Mouse (Mus musculus) hindbrain, embryonic 16.5 days (tissue): ENCODE measurements around the gene Adgra1. TPM values are rescaled to one million over a fixed set of nuclear protein-coding genes. Genes with fewer than 3 reads are reported as not detected.

ENCODE experiments used
- ATAC-seq: fragments of 200-750 bp; cut with Nextera tagmentation; 2 replicates; pipeline ENCODE4 v1.8.0; 2017; ENCODE audit warnings: moderate TSS enrichment, moderate library complexity
- H3K27ac ChIP-seq: fragments of 300-500 bp; sonication (generic); 2 replicates; pipeline ENCODE4 v1.5.1; 2014; ENCODE audit warnings: low read depth, mild to moderate bottlenecking, control low read depth, low read length, moderate library complexity
- H3K27me3 ChIP-seq: fragments of 300-500 bp; sonication (generic); replicated peaks from 2 replicates; pipeline ENCODE4 v1.6.1; 2014; ENCODE audit warnings: low read length; ENCODE audit not compliant: control insufficient read depth, insufficient read depth
- H3K36me3 ChIP-seq: fragments of 300-500 bp; sonication (generic); 2 replicates; pipeline ENCODE4 v1.6.1; 2014; ENCODE audit warnings: mild to moderate bottlenecking, low read length, moderate library complexity, mixed read lengths; ENCODE audit not compliant: control insufficient read depth, insufficient read depth
- H3K4me1 ChIP-seq: fragments of 300-500 bp; sonication (generic); 2 replicates; pipeline ENCODE4 v1.6.1; 2014; ENCODE audit warnings: low read depth, low read length; ENCODE audit not compliant: control insufficient read depth, insufficient read depth
- H3K4me2 ChIP-seq: fragments of 300-500 bp; sonication (generic); 2 replicates; pipeline ENCODE4 v1.6.1; 2014; ENCODE audit warnings: mild to moderate bottlenecking, low read length, control low read depth, moderate library complexity
- H3K4me3 ChIP-seq: fragments of 300-500 bp; sonication (generic); 2 replicates; pipeline ENCODE4 v1.5.1; 2014; ENCODE audit warnings: mild to moderate bottlenecking, low read length, control low read depth, moderate library complexity
- H3K9ac ChIP-seq: fragments of 300-500 bp; sonication (generic); 2 replicates; pipeline ENCODE4 v1.6.1; 2014; ENCODE audit warnings: low read depth, mild to moderate bottlenecking, control low read depth, low read length, moderate library complexity
- H3K9me3 ChIP-seq: fragments of 300-500 bp; sonication (generic); 2 replicates; pipeline ENCODE4 v1.6.1; 2014; ENCODE audit warnings: mild to moderate bottlenecking, low read length, moderate library complexity; ENCODE audit not compliant: control insufficient read depth
- WGBS: fragments of 180-500 bp; shearing (Covaris S2); extraction: QIAGEN DNeasy Blood & Tissue Kit; methylation state at CpG from one replicate; pipeline ENCODE4 v1.1.7; 2014; 5-methylcytosine and 5-hydroxymethylcytosine counted together
- polyA plus RNA-seq: library from polyadenylated mRNA; unstranded; fragments of >200 nt; fragmentation: Nextera tagmentation; extraction: Ambion mirVana; gene quantifications from 2 replicates; pipeline ENCODE4 v1.2.1, GENCODE M21; 2015

Adgra1 gene
- polyA plus RNA-seq, 1 experiment from 2014 or later = 30.7 TPM

DNA sequence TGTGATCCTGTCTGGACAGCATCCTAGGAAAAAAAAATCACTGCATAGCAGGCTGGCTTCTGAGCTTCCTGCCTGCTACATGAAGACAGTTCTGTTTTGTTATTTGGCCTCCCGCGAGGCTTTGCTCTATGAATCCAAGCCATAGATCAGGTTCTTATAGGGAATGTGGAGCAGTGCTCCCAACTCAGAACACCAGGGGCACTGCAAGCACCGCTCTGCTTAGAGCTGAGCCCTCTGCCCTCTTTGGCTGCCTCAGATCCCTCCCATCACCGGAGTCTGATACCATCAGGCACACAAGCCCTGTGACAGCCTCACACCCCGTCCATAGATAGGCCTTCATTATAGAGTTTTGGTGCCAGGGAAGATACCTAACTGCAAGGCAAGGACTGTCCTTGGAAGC is 9.2 kb downstream of the Adgra1 start:
- Histone ChIP-seq H3K27ac (no peak overlapping the region), H3K9me3 (no peaks in the 10 kb centered on the region), H3K4me2 (no peak overlapping the region), H3K4me3 (no peak overlapping the region), H3K36me3 (no peaks in the 10 kb centered on the region), H3K27me3 (no peaks in the 10 kb centered on the region), H3K9ac (no peak overlapping the region), H3K4me1 (peaks cover 4% of the 10 kb centered on the region)
- no peak for ATAC-seq
- WGBS = 48% methylated on average over 5 of the region's 5 CpGs

DNA sequence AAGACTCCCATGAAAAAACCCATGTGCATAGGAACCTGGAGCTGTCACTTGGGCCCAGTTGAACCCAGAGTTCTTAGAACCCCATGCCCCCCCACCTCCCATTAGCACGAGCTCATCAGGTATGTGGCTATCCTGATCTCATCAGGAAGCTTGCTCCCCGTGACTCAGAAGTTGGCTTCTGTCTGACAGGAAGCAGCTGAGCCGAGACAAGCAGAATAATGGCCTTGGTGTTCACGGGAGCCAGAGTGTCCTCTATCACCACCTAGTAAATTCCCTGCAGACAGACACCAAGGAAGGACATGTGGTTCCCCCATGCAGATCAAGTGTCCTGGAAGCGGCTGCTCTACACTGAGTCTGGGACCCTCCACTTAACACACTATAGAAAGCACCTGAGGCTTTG is 9.8 kb downstream of the Adgra1 start:
- WGBS = 58% methylated on average over 5 of the region's 5 CpGs
- ATAC-seq = no peak
- Histone ChIP-seq H3K36me3 (no peaks in the 10 kb centered on the region), H3K27me3 (no peaks in the 10 kb centered on the region), H3K9ac (no peak overlapping the region), H3K9me3 (no peaks in the 10 kb centered on the region), H3K4me3 (no peak overlapping the region), H3K4me1 (peaks cover 4% of the 10 kb centered on the region), H3K27ac (no peak overlapping the region), H3K4me2 (no peak overlapping the region)

GRCm38 (mm10) chr7:139845101-139845500 is 11.1 kb downstream of the Adgra1 start:
- Histone ChIP-seq H3K9ac (no peak overlapping the region), H3K4me3 (no peak overlapping the region), H3K36me3 (no peaks in the 10 kb centered on the region), H3K4me1 (peaks cover 12% of the 10 kb centered on the region), H3K4me2 (no peak overlapping the region), H3K9me3 (no peaks in the 10 kb centered on the region), H3K27ac (no peak overlapping the region), H3K27me3 (no peaks in the 10 kb centered on the region)
- no peak for ATAC-seq
- 79% methylated on average over 2 of the region's 2 CpGs for WGBS

DNA sequence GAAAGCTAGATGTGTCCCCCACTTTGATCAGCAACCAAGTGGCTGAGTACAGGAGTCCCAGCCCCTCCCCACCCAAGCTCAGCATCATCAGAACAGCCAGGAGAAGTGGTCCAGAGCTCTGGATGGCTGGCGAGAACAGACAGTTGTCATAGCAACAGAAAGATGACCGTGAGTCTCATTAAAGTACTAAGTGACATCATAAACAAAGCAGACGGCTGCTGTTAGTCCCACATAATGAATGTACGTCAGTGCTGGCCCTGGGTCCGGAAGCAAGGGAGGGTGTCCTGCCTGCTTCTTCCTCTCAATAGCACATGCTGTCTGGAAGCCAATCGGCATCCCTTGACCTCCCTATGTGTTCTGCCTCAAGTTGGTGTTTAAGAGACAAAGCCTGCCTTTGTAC is 16.2 kb downstream of the Adgra1 start:
- peak; percentile 88 for ATAC-seq
- peak overlapping the region; percentile 76 for H3K27ac ChIP-seq
- WGBS = 7% methylated on average over 6 of the region's 6 CpGs
- no peak overlapping the region for H3K4me3 ChIP-seq
- no peak overlapping the region for H3K4me2 ChIP-seq
- H3K36me3 ChIP-seq = 0 out of 2 replicates have a peak, but pooled peaks cover 3% of the 10 kb centered on the region
- H3K9ac ChIP-seq = 0 out of 2 replicates have a peak overlapping the region, but pooled peaks have one; percentile 18
- peaks cover 21% of the 10 kb centered on the region for H3K4me1 ChIP-seq
- no peaks in the 10 kb centered on the region for H3K9me3 ChIP-seq
- no peaks in the 10 kb centered on the region for H3K27me3 ChIP-seq

- H3K9ac ChIP-seq = peak overlapping the region; percentile 36; the same call in 1 of the 2 replicates
- 46% methylated on average over 5 of the region's 5 CpGs for WGBS
- ATAC-seq = peak; percentile 16; the same call in 1 of the 2 replicates
These were observed 16.7 kb downstream of the Adgra1 start for GRCm38 (mm10) chr7:139850677-139851076.

DNA sequence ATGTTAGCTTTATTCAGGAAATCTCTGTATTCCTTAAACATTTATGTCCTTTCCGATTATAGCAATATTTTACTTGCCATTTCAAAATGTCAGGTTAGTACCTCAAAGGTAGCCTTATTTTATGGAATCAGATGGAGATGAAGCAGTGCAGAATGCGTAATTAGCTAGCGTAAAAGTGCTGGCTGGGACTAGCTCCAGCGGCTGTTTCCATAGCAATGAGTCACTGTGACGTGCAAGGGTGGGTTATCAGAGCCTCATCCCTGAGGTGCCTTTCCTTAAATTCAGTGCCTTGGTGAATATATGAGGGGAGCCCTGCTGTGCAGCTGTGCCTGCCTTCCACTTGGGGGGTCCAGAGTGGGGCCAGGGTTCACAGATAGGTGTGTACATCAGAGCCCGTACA is 17.1 kb downstream of the Adgra1 start:
- Histone ChIP-seq H3K27me3 (no peaks in the 10 kb centered on the region), H3K4me3 (no peak overlapping the region), H3K9me3 (no peaks in the 10 kb centered on the region), H3K4me1 (peaks cover 21% of the 10 kb centered on the region), H3K27ac (peak overlapping the region; percentile 68), H3K9ac (peak overlapping the region; percentile 33; the same call in 1 of the 2 replicates), H3K4me2 (no peak overlapping the region), H3K36me3 (0 out of 2 replicates have a peak, but pooled peaks cover 3% of the 10 kb centered on the region)
- 31% methylated on average over 6 of the region's 6 CpGs for WGBS
- ATAC-seq = peak; percentile 62

More at GRCm38 (mm10) chr7:139850677-139851076, 16.7 kb downstream of the Adgra1 start:
- Histone ChIP-seq H3K4me3 (no peak overlapping the region), H3K4me2 (no peak overlapping the region), H3K27me3 (no peaks in the 10 kb centered on the region), H3K27ac (peak overlapping the region; percentile 76), H3K9me3 (no peaks in the 10 kb centered on the region), H3K4me1 (peaks cover 21% of the 10 kb centered on the region), H3K36me3 (0 out of 2 replicates have a peak, but pooled peaks cover 3% of the 10 kb centered on the region)

GRCm38 (mm10) chr7:139855261-139855660 is 21.3 kb downstream of the Adgra1 start:
- Histone ChIP-seq H3K4me2 (no peak overlapping the region), H3K27ac (0 out of 2 replicates have a peak overlapping the region, but pooled peaks have one; percentile 2), H3K27me3 (no peaks in the 10 kb centered on the region), H3K9ac (no peak overlapping the region), H3K36me3 (0 out of 2 replicates have a peak, but pooled peaks cover 3% of the 10 kb centered on the region), H3K4me3 (no peak overlapping the region), H3K9me3 (no peaks in the 10 kb centered on the region), H3K4me1 (peaks cover 12% of the 10 kb centered on the region)
- ATAC-seq = no peak
- 76% methylated on average over 11 of the region's 11 CpGs for WGBS

DNA sequence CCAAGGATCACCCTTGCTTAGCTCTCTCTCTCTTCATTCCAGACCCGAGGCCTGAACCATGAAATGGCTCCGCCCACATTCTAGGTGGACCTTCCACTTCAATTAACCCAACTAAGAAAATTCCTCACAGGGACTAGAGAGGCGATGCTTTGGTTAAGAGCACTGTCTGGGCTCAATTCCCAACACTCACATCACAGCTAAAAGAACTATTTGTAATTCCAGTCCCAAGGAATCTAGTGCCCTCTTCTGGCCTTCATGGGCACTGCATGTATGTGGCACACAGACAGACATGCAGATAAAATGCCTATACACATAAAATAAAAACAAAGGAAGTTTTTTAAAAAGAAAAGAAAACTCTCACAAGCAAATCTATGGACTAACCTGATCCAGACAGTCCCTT is 27.4 kb downstream of the Adgra1 start:
- H3K27me3 ChIP-seq = no peaks in the 10 kb centered on the region
- H3K9ac ChIP-seq = no peak overlapping the region
- peak; percentile 34; the same call in 1 of the 2 replicates for ATAC-seq
- WGBS = 19% methylated on average over 3 of the region's 3 CpGs
- H3K27ac ChIP-seq = no peak overlapping the region
- no peak overlapping the region for H3K4me2 ChIP-seq
- no peaks in the 10 kb centered on the region for H3K9me3 ChIP-seq
- H3K36me3 ChIP-seq = no peaks in the 10 kb centered on the region
- H3K4me1 ChIP-seq = no peaks in the 10 kb centered on the region
- H3K4me3 ChIP-seq = no peak overlapping the region

DNA sequence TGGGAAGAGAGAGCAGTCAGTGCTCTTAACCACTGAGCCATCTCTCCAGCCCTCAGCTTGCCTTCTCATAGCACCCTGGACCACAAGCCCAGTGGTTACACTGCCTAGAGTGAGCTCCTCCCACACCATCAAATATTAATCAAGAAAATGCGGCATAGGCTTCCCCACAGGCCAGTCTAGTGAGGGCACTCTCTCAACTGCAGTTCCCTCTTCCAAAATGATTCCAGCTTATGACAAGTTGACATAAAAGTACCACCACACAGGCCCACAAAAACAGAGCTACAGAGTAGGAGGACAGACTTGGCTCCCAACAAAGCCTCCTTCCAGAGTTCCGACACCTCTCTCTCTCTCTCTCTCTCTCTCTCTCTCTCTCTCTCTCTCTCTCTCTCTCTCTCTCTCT is 29.1 kb downstream of the Adgra1 start:
- ATAC-seq = no peak
- no peaks in the 10 kb centered on the region for H3K9me3 ChIP-seq
- H3K4me2 ChIP-seq = no peak overlapping the region
- H3K27ac ChIP-seq = no peak overlapping the region
- no peaks in the 10 kb centered on the region for H3K4me1 ChIP-seq
- H3K9ac ChIP-seq = no peak overlapping the region
- no peak overlapping the region for H3K4me3 ChIP-seq
- no peaks in the 10 kb centered on the region for H3K36me3 ChIP-seq
- H3K27me3 ChIP-seq = no peaks in the 10 kb centered on the region
- 92% methylated on average over 2 of the region's 2 CpGs for WGBS
